Mouse (Mus musculus) heart, adult 2 months (tissue): ENCODE measurements at regions not wholly inside any gene's neighbourhood (a gene's known extent, or its start where the extent isn't known, plus 50 kb on each side); places are given as distances from the start of the nearest gene placed in this dataset.

Experiments
- CTCF ChIP-seq: fragments of 200-600 bp; IDR thresholded peaks from 2 replicates; pipeline ENCODE4 v1.8.1; 2022; ENCODE audit warnings: antibody characterized with exemption, mild to moderate bottlenecking, moderate library complexity
- EP300 ChIP-seq: fragments of 200-500 bp; IDR thresholded peaks from 2 replicates; pipeline ENCODE4 v1.6.1; 2011; ENCODE audit warnings: low read depth, low read length, control low read depth; ENCODE audit not compliant: insufficient read depth
- POLR2A ChIP-seq: fragments of 200-500 bp; IDR thresholded peaks from 2 replicates; pipeline ENCODE4 v1.6.1; 2011; ENCODE audit warnings: mild to moderate bottlenecking, low read depth, low read length, control low read depth; ENCODE audit not compliant: insufficient read depth

DNA sequence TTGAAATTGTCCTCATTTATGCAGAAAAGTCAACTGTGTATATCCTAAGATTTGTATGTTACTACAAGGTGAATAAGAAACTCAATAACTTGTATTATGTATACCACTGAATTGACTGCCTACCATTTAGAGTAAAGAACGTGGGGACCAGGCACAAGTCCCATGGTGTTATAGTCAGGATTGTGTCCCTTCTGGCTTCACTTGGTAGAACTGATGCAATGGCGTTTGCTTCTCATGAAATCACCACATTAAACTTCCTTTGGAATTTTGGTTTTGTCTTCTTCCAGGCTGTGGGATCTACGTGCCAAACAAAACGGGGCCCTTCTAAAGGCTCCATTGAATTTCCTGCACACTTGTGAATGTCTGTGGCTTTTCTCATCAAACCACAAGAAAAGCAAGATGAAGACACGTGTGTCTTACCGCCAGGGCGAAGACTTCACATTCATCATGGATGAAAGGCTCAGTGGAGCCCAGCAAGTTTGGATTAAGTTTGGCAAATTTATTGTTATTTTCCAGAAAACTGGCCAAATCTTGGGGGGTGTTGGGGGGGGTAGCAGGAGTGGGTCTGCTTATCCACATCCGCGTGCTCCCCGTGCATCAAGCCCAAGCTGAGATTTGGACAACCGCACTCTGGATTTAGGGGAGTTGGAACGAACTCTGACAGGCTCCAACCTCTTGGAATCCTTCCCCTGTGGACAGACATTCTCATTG is 353.3 kb downstream of the Ankrd50 start:
- no peak for TF ChIP-seq CTCF
- no peak for TF ChIP-seq EP300
- TF ChIP-seq POLR2A, result no peak
